Mouse (Mus musculus) Patski (cell line): ENCODE data around the gene Gm16223. TPM values are rescaled to one million over a fixed set of nuclear protein-coding genes. Genes with fewer than 3 reads are reported as not detected.

ENCODE experiments used
- ATAC-seq: fragments of 100-300 bp; one replicate; pipeline ENCODE4 v1.8.0; 2021
- CTCF ChIA-PET: fragments of 350-600 bp; sonication (Branson Sonifier 250); formaldehyde crosslinking; loops from one replicate; lab custom pipeline; 2022; ENCODE audit warnings: inconsistent platforms; lab: Charles Lee
- POLR2A ChIA-PET: fragments of 350-600 bp; sonication (Branson Sonifier 250); formaldehyde crosslinking; loops from one replicate; lab custom pipeline; 2022; ENCODE audit warnings: antibody characterized with exemption, inconsistent platforms; lab: Charles Lee
- DNase-seq: peaks from one replicate; pipeline ENCODE4 v3.0.0-alpha.2; 2011; ENCODE audit warnings: low read depth, low spot score
- H3K27me3 ChIP-seq: fragments of 371-371 bp; one replicate; pipeline ENCODE4 v1.5.1; 2021
- CTCF ChIP-seq: fragments of 100-300 bp; IDR thresholded peaks from one replicate; pipeline ENCODE4 v1.5.1; 2021
- in situ Hi-C: fragments of 300-500 bp; cut with MboI; formaldehyde crosslinking; loops from 3 replicates; pipeline ENCODE4 v1.11.1; 2018; ENCODE audit warnings: low pct_unique_long_range_greater_than_20kb, mixed read lengths
- polyA plus RNA-seq: library from polyadenylated mRNA; unstranded; gene quantifications from one replicate; pipeline ENCODE4 v1.2.3, GENCODE M21; 2021

Gene Gm16223
- 0.32 TPM for polyA plus RNA-seq

DNA sequence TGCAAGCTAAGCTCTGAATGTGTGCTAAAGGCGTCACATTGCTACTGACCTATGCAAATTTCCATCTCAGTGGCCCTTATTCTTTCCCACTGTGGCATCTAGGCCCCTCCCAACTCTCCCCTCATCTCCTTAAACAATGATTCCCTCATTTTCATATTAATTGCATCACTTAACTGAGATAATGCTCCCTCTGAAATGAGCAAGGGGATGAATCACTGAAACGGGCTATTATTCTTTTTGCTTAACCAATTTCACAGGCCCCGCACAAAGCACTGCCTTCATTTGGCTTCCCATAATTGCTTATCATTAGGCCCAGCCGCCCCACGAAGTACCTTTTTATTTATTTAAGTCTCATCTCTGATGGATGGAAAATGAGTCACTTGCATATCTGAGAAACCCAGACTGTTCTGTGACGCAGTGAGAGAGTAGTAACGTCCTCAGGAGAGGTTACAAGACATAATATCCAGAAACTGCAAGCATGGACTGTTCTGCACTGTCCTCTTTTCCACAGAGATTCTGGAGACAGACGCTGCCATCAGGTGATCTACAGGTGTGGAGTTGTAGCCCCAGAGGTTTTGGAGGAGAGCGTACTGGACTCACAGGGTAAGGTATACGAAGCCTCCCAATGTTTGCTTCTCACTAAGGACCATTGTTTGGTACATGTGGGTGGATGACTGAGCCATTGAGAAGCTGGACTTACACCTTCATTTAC lies at the start of gene Gm16223:
Gm16223 (plus strand) TSS at position 485 of the 712 bp plus-strand sequence.
- DNase-seq (no peak), ATAC-seq (no peak)
- in situ Hi-C loops: no loop called here
- no peaks in the 10 kb centered on the region for H3K27me3 ChIP-seq
- TF ChIP-seq CTCF: no peak
- POLR2A ChIA-PET: no interaction called here
- CTCF ChIA-PET: no interaction called here

DNA sequence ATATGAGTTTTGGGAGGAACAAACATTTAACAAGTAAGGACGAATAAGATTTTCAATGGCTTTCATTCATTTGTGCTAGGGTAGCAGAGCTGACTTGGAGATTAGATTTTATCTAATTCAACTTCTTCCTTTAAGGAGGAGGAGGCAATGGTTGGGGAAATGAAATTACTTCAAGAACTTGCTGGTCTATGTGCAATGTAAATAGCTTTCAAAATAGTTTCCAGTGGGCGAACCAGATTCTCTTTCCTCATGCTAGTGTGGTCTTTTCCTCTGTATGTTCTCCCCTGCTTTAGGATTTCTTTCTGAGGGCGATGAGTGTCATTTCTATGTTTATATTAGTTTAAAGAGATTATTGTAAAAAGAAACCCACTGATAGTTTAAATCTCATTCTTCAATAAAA lies 45.7 kb upstream of the Gm16223 start:
- in situ Hi-C loops: no loop called here
- no peak for DNase-seq
- ATAC-seq: no peak
- ChIA-PET POLR2A (no interaction called here), CTCF (no interaction called here)
- no peaks in the 10 kb centered on the region for H3K27me3 ChIP-seq
- no peak for TF ChIP-seq CTCF

DNA sequence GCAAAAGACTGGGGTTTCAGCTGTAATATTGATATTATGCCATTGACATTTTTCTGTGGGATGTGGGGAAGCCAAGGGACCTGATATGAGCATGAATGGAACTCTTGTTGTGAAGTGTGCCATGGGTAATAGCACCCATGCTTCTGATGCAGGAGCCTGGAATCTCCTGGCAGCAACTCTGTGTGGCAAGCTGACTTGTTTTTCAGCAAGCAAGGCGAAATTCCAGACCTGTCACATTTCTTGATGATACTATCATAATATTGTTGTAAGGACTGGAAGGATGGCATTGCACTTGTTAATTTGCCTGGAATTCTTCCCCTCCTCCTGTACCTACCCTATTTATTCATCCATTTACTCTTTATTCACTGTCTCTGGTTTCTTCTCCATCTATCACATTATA lies 44.2 kb upstream of the Gm16223 start:
- in situ Hi-C loops: no loop called here
- no peak for ATAC-seq
- no peak for DNase-seq
- H3K27me3 ChIP-seq: no peaks in the 10 kb centered on the region
- CTCF ChIA-PET: no interaction called here
- no peak for TF ChIP-seq CTCF
- POLR2A ChIA-PET: no interaction called here

DNA sequence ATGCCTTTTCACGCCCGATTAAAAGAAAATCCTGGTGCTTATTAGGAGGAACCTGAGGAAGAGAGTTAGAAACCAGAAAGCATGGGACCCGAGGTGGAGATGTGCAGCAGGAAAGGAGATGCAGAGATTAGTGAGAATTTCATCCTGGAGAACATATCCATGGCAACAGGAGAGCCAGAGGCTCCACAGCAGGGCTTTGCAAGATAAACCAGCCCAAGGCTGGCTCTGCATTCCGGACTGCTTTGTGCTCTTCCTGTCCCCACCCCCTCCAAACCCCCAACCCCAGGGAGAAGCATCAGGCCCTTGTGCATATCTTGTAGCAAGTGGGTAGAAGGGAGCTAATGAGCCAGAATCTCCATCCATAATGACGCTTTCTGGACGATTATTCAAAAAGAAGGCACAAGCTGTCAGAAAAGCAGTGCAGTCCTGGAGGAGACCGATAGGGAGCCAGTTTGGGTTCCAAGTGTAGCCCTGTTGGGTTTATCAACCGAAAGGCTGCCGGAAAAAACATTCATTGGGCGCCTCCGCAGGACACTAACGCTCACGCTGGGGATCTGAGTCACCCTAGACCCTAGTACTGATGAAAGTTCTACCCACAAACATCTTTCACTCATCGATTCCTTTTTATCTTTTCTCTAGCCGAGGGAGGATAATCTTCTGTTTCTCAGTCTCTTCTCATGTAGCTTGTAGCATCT lies 31.2 kb upstream of the Gm16223 start:
- DNase-seq (no peak), ATAC-seq (no peak)
- ChIA-PET POLR2A (interaction anchor here (0.6 to 0.8 kb wide), 2 partner anchors 10 to 45 kb away, joined by 4 to 9 read pairs; no protein-coding TSS in a partner anchor), CTCF (interaction anchor here (0.9 kb wide), 1 partner anchor 10 kb away, joined by 4 read pairs; no protein-coding TSS in a partner anchor)
- H3K27me3 ChIP-seq: no peaks in the 10 kb centered on the region
- no peak for TF ChIP-seq CTCF
- in situ Hi-C loops: no loop called here

DNA sequence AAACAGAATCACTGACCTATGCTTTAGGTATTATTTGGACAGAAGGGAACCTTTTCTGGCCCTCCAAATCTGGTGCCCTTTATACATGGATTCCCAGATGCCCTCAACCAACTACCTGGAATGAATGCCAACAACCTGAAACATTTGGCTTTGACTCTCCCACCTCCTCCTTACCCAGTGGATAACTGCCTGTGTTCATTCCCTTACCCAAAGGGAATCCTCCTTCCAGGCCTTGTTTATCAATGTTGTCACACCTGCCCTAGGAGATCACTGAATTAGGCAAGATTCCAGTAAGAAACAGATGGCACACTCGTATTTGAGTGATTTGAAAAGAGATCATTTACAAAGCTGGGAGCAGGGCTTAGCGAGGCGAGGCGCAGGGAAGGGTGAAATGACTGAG lies 13.1 kb upstream of the Gm16223 start:
- no peak for TF ChIP-seq CTCF
- no peak for DNase-seq
- no peak for ATAC-seq
- ChIA-PET CTCF (no interaction called here), POLR2A (no interaction called here)
- H3K27me3 ChIP-seq: no peaks in the 10 kb centered on the region
- in situ Hi-C loops: no loop called here

DNA sequence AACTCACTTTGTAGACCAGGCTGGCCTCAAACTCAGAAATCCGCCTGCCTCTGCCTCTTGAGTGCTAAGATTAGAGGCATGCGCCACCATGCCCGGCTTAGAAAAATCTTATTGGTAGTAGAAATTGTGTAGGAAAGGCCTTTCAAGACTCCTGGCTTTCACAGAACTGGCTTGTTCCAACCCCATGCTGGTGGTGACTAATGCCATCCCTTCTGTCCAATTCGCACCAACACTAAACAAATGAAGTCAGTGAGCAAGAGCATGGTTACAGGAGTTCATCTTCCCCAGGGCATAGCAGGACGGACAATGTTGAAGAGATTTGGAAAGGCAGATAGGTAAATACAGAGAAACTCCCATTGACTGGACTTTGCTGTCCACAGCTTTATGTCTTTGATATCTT lies 12.6 kb upstream of the Gm16223 start:
- CTCF ChIA-PET: no interaction called here
- POLR2A ChIA-PET: no interaction called here
- no peaks in the 10 kb centered on the region for H3K27me3 ChIP-seq
- no peak for DNase-seq
- no peak for TF ChIP-seq CTCF
- ATAC-seq: no peak
- in situ Hi-C loops: no loop called here

DNA sequence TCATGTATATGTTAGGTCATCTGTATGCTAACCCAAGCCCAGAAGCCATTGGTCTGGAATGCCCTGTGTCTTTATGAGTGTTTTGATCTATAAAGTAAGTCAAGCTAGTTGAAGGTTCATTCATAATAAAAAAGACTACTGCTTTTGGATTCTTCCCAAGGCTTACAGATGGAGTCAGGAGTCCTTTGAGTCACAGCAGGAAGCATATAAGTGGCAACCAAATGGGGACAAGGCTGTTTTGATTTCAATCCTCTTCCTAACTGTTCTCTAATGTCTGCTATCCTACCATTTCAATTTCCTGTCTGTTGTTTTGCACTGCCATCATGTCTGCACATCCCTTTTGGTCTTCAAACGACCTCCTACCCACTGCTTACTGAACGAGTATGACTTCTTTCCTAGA lies 2.7 kb upstream of the Gm16223 start:
- ATAC-seq (no peak), DNase-seq (no peak)
- H3K27me3 ChIP-seq: no peaks in the 10 kb centered on the region
- ChIA-PET CTCF (no interaction called here), POLR2A (no interaction called here)
- no peak for TF ChIP-seq CTCF
- in situ Hi-C loops: no loop called here

DNA sequence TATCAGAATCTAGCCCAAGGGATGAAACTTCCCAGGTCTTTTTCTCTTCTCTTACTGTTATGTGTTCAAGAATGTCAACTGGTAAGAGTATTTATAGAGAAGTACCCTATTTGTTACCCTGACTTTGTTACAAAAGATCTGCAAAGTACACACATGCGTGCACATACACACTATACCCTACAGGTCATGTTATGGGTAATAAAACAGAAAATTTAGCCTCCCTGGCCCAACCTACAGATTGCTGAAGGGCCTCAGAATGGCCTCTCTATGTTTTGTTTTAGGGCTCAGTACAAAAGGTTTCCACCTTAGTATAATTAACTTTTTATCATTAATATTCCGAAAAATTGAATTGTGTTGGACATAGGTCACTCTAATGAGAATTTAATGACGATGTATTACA lies 685 bp upstream of the Gm16223 start:
- ChIA-PET CTCF (interaction anchor here (0.8 kb wide), 1 partner anchor 10 kb away, joined by 3 read pairs; no protein-coding TSS in a partner anchor), POLR2A (no interaction called here)
- TF ChIP-seq CTCF: no peak
- no peak for ATAC-seq
- DNase-seq: no peak
- in situ Hi-C loops: no loop called here
- no peaks in the 10 kb centered on the region for H3K27me3 ChIP-seq

DNA sequence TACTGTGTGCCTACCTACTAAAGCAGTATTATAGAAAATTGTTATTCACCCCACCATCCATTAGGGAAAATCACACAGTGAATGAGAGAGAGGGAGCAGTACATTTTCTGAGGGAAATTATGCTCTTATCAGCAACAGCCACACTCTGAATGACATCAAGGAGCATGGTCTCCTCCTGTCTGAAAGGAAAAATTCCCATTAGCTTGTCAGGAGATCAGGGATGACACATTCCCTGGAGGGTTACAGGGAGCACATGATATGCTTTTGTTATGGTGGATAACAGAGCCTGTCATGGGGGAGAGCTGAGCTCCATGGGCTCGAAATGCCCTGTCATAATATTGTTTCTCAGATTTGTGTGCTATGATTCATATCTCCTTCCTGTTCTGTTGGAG lies 424 bp downstream of the Gm16223 start:
- ChIA-PET CTCF (no interaction called here), POLR2A (no interaction called here)
- DNase-seq (no peak), ATAC-seq (no peak)
- TF ChIP-seq CTCF: no peak
- H3K27me3 ChIP-seq: no peaks in the 10 kb centered on the region
- in situ Hi-C loops: no loop called here

DNA sequence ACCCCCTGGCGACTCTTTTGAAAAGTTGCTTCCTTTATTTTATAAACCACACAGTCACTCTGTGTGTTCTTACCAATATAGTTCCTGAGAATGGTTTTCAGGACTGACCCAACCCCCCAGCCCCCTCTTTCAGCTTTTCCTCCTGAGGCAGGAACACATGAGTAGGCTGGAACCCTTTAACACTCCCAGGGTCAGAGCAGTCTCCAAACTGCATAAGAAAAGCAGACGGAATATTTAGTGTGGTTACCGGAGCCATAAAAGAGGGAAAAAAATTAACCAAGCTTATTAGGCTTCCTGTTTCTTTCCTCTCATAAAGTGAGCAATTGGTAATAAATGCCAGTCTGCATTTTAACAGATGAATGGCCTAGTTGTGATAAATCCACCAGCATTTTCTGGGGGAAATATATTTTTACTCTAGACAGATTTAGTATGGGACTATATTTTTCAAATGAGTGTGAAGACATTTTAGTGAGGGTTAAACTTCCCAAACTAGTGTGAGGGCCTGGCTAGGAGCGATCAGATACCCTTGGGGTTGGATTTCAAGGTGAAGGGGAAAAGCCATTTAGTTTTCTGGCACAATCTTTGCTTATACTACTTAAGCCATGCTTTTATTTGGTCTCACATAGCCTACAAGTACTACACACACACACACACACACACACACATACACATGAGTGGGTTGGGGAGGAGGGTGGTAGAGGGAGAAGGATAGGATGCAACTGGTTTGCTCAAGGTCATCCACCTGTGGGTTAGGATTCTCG lies 49.0 kb downstream of the Gm16223 start:
- ChIA-PET POLR2A (no interaction called here), CTCF (interaction anchor here (0.9 to 1.1 kb wide), 2 partner anchors 35 to 39 kb away, joined by 3 read pairs; no protein-coding TSS in a partner anchor)
- H3K27me3 ChIP-seq: no peaks in the 10 kb centered on the region
- in situ Hi-C loops: loop anchor here (25.0 kb wide), 1 partner anchor 1271 kb away; no protein-coding TSS in a partner anchor
- ATAC-seq (peak; percentile 24), DNase-seq (no peak)
- no peak for TF ChIP-seq CTCF
